Mouse (Mus musculus) G1E (cell line): ENCODE measurements around the gene Erc2.

Experiments
- CTCF ChIP-seq: IDR thresholded peaks from 2 replicates; pipeline ENCODE4 v1.5.1; 2012; ENCODE audit warnings: low read depth, low read length, inconsistent platforms, mixed read lengths
- GATA1 ChIP-seq: IDR thresholded peaks from 2 replicates; pipeline ENCODE4 v1.6.1; 2012; ENCODE audit warnings: borderline replicate concordance, low read length, inconsistent platforms, mixed read lengths
- POLR2AphosphoS5 ChIP-seq: IDR thresholded peaks from 2 replicates; pipeline ENCODE4 v1.6.1; 2012; ENCODE audit warnings: low read depth, low read length, inconsistent platforms; ENCODE audit not compliant: insufficient replicate concordance

GRCm38 (mm10) chr14:28507471-28507870 lies 885.2 kb downstream of the Erc2 start:
- TF ChIP-seq GATA1, result no peak
- no peak for TF ChIP-seq CTCF
- no peak for TF ChIP-seq POLR2AphosphoS5
